In genomic region chr11:115512407-115513183, GRCm38 (mm10) we compare ENCODE assay signal across 8 mouse cellular contexts. TPM values are rescaled to one million over a fixed set of nuclear protein-coding genes. Genes with fewer than 3 reads are reported as not detected.
DNase-seq lines count a peak whose midpoint lies in the region; ATAC-seq and TF ChIP-seq lines count a peak whose summit lies in the region.

No protein-coding gene starts in this region.

- H3K36me3 ChIP-seq in embryonic facial prominence, embryonic 13.5 days: no peaks in the 10 kb centered on the region
- peaks cover 13% of the 10 kb centered on the region for H3K36me3 ChIP-seq in hindbrain, embryonic 10.5 days
- 0 out of 2 replicates have a peak, but pooled peaks cover 6% of the 10 kb centered on the region for H3K36me3 ChIP-seq in lung, embryonic 14.5 days (ENCODE audit: insufficient read depth)
- H3K36me3 ChIP-seq in neural tube, embryonic 15.5 days: no peaks in the 10 kb centered on the region

- H3K4me1 ChIP-seq in embryonic facial prominence, embryonic 13.5 days: peaks cover 41% of the 10 kb centered on the region
- H3K4me1 ChIP-seq in hindbrain, embryonic 10.5 days (replicated peaks): peaks cover 55% of the 10 kb centered on the region
- H3K4me1 ChIP-seq in lung, embryonic 14.5 days (ENCODE audit: insufficient read depth): peaks cover 28% of the 10 kb centered on the region
- H3K4me1 ChIP-seq in neural tube, embryonic 15.5 days: peaks cover 45% of the 10 kb centered on the region

- ATAC-seq in embryonic facial prominence, embryonic 13.5 days (ENCODE audit: insufficient number of reproducible peaks, insufficient read depth, low FRiP score, low TSS enrichment, low read depth): no peak
- no peak for ATAC-seq in lung, embryonic 14.5 days (ENCODE audit: insufficient read depth)
- ATAC-seq in neural tube, embryonic 15.5 days (ENCODE audit: low FRiP score): no peak

- peak overlapping the region; percentile 94 for H3K4me2 ChIP-seq in embryonic facial prominence, embryonic 13.5 days
- H3K4me2 ChIP-seq in lung, embryonic 14.5 days: peak overlapping the region; percentile 85
- H3K4me2 ChIP-seq in neural tube, embryonic 15.5 days: peak overlapping the region; percentile 68

- peak; percentile 39 for DNase-seq in gastrocnemius, adult 2 months
- no peak for DNase-seq in gastrocnemius, postnatal 4 days (ENCODE audit: low spot score in 2 of 2)
- DNase-seq in hindbrain, embryonic 10.5 days (ENCODE audit: low spot score): peak; percentile 21
- DNase-seq in lung, embryonic 14.5 days: peak; percentile 47
- no peak for DNase-seq in adrenal gland, adult 18-20 months (ENCODE audit: low spot score in 2 of 2)
- no peak for DNase-seq in urinary bladder, postnatal 14 days (ENCODE audit: low spot score)

- H3K9me3 ChIP-seq in embryonic facial prominence, embryonic 13.5 days: no peaks in the 10 kb centered on the region
- no peaks in the 10 kb centered on the region for H3K9me3 ChIP-seq in hindbrain, embryonic 10.5 days
- no peaks in the 10 kb centered on the region for H3K9me3 ChIP-seq in lung, embryonic 14.5 days (ENCODE audit: low read depth, low read length)
- no peaks in the 10 kb centered on the region for H3K9me3 ChIP-seq in neural tube, embryonic 15.5 days (replicated peaks)

- peak overlapping the region; percentile 94 for H3K27ac ChIP-seq in gastrocnemius, adult 2 months
- H3K27ac ChIP-seq in embryonic facial prominence, embryonic 13.5 days: peak overlapping the region; percentile 85; the same call in 1 of the 2 replicates
- peak overlapping the region; percentile 99 for H3K27ac ChIP-seq in hindbrain, embryonic 10.5 days
- H3K27ac ChIP-seq in lung, embryonic 14.5 days (ENCODE audit: low read depth): peak overlapping the region; percentile 91
- H3K27ac ChIP-seq in neural tube, embryonic 15.5 days (replicated peaks): peak overlapping the region; percentile 88

- WGBS in embryonic facial prominence, embryonic 13.5 days: 23% methylated on average over 8 of the region's 8 CpGs
- WGBS in hindbrain, embryonic 10.5 days: 40% methylated on average over 8 of the region's 8 CpGs
- WGBS in lung, embryonic 14.5 days: 19% methylated on average over 8 of the region's 8 CpGs
- WGBS in neural tube, embryonic 15.5 days: 8% methylated on average over 8 of the region's 8 CpGs

- H3K4me3 ChIP-seq in gastrocnemius, adult 2 months: peak overlapping the region; percentile 84
- H3K4me3 ChIP-seq in embryonic facial prominence, embryonic 13.5 days: peak overlapping the region; percentile 95
- peak overlapping the region; percentile 100 for H3K4me3 ChIP-seq in hindbrain, embryonic 10.5 days
- peak overlapping the region; percentile 100 for H3K4me3 ChIP-seq in lung, embryonic 14.5 days (ENCODE audit: low read depth, low read length)
- H3K4me3 ChIP-seq in neural tube, embryonic 15.5 days (replicated peaks): peak overlapping the region; percentile 75

- no peaks in the 10 kb centered on the region for H3K27me3 ChIP-seq in embryonic facial prominence, embryonic 13.5 days
- no peaks in the 10 kb centered on the region for H3K27me3 ChIP-seq in hindbrain, embryonic 10.5 days (ENCODE audit: insufficient read depth, poor library complexity, severe bottlenecking)
- no peaks in the 10 kb centered on the region for H3K27me3 ChIP-seq in lung, embryonic 14.5 days (ENCODE audit: insufficient read depth, low read length)
- H3K27me3 ChIP-seq in neural tube, embryonic 15.5 days (replicated peaks): no peaks in the 10 kb centered on the region

- no peak for TF ChIP-seq CTCF in gastrocnemius, adult 2 months (IDR thresholded peaks at IDR 0.05)
- no peak for TF ChIP-seq CTCF in lung, embryonic 14.5 days (IDR thresholded peaks at IDR 0.05; ENCODE audit: low read depth)

- intact Hi-C loops in gastrocnemius, adult 2 months (cut with DNase I): loop anchor here (2.0 kb wide), 1 partner anchor 22 kb away; the partner anchor contains the start of gene Nt5c

- H3K9ac ChIP-seq in embryonic facial prominence, embryonic 13.5 days: peak overlapping the region; percentile 98
- peak overlapping the region; percentile 97 for H3K9ac ChIP-seq in lung, embryonic 14.5 days
- peak overlapping the region; percentile 99 for H3K9ac ChIP-seq in neural tube, embryonic 15.5 days (replicated peaks)

RNA-seq across cellular contexts. Expression of gene Jpt1, which starts 1.6 kb away (rescaled TPM):
- 10 to 100 TPM; 38.4 to 40.9 TPM for total RNA-seq in gastrocnemius, adult 2 months (2021)
- 100 to 1,000 TPM; 251 to 285 TPM for total RNA-seq in gastrocnemius, postnatal 4 days (2021)
- 566 and 584 TPM in 2 replicates for polyA plus RNA-seq in embryonic facial prominence, embryonic 13.5 days (2015; fragmentation: Nextera tagmentation; extraction: Ambion mirVana)
- 778 and 995 TPM in 2 replicates for polyA plus RNA-seq in hindbrain, embryonic 10.5 days (2016; fragmentation: Nextera tagmentation; extraction: Ambion mirVana)
- polyA plus RNA-seq in lung, embryonic 14.5 days (2014; fragmentation: Nextera tagmentation; extraction: Ambion mirVana): 518 and 521 TPM in 2 replicates
- 1,012 and 1,180 TPM in 2 replicates for polyA plus RNA-seq in neural tube, embryonic 15.5 days (2015; fragmentation: Nextera tagmentation; extraction: Ambion mirVana)
- 10 to 100 TPM; 81.3 to 86.5 TPM for total RNA-seq in adrenal gland, adult 18-20 months (2021)

RNA-seq across cellular contexts. Expression of gene Nt5c, which starts 20.9 kb away (rescaled TPM):
- total RNA-seq in gastrocnemius, adult 2 months (2021): 1 to 10 TPM; 5.8 to 7.7 TPM
- 10 to 100 TPM; 20.1 to 23.0 TPM for total RNA-seq in gastrocnemius, postnatal 4 days (2021)
- polyA plus RNA-seq in embryonic facial prominence, embryonic 13.5 days (2015; fragmentation: Nextera tagmentation; extraction: Ambion mirVana): 77.2 and 85.3 TPM in 2 replicates
- 93.3 and 98.0 TPM in 2 replicates for polyA plus RNA-seq in hindbrain, embryonic 10.5 days (2016; fragmentation: Nextera tagmentation; extraction: Ambion mirVana)
- 76.0 and 79.4 TPM in 2 replicates for polyA plus RNA-seq in lung, embryonic 14.5 days (2014; fragmentation: Nextera tagmentation; extraction: Ambion mirVana)
- 95.5 and 96.2 TPM in 2 replicates for polyA plus RNA-seq in neural tube, embryonic 15.5 days (2015; fragmentation: Nextera tagmentation; extraction: Ambion mirVana)
- total RNA-seq in adrenal gland, adult 18-20 months (2021): 100 to 1,000 TPM in 1 of 2 experiments, 10 to 100 TPM in 1; 68.7 to 154 TPM

RNA-seq across cellular contexts. Expression of gene Sumo2, which starts 23.5 kb away (rescaled TPM):
- 100 to 1,000 TPM; 138 to 164 TPM for total RNA-seq in gastrocnemius, adult 2 months (2021)
- 100 to 1,000 TPM; 230 to 244 TPM for total RNA-seq in gastrocnemius, postnatal 4 days (2021)
- 1,193 and 1,231 TPM in 2 replicates for polyA plus RNA-seq in embryonic facial prominence, embryonic 13.5 days (2015; fragmentation: Nextera tagmentation; extraction: Ambion mirVana)
- 1,372 and 1,467 TPM in 2 replicates for polyA plus RNA-seq in hindbrain, embryonic 10.5 days (2016; fragmentation: Nextera tagmentation; extraction: Ambion mirVana)
- 1,096 and 1,118 TPM in 2 replicates for polyA plus RNA-seq in lung, embryonic 14.5 days (2014; fragmentation: Nextera tagmentation; extraction: Ambion mirVana)
- 882 and 892 TPM in 2 replicates for polyA plus RNA-seq in neural tube, embryonic 15.5 days (2015; fragmentation: Nextera tagmentation; extraction: Ambion mirVana)
- total RNA-seq in adrenal gland, adult 18-20 months (2021): 100 to 1,000 TPM; 219 to 240 TPM

RNA-seq across cellular contexts. Expression of gene Armc7, which starts 37.1 kb away (rescaled TPM):
- total RNA-seq in gastrocnemius, adult 2 months (2021): under 1 TPM; 0.95 to 0.99 TPM
- total RNA-seq in gastrocnemius, postnatal 4 days (2021): 1 to 10 TPM; 2.1 to 3.4 TPM
- polyA plus RNA-seq in embryonic facial prominence, embryonic 13.5 days (2015; fragmentation: Nextera tagmentation; extraction: Ambion mirVana): 11.6 and 11.9 TPM in 2 replicates
- 8.1 and 10.8 TPM in 2 replicates for polyA plus RNA-seq in hindbrain, embryonic 10.5 days (2016; fragmentation: Nextera tagmentation; extraction: Ambion mirVana)
- 5.7 and 8.0 TPM in 2 replicates for polyA plus RNA-seq in lung, embryonic 14.5 days (2014; fragmentation: Nextera tagmentation; extraction: Ambion mirVana)
- polyA plus RNA-seq in neural tube, embryonic 15.5 days (2015; fragmentation: Nextera tagmentation; extraction: Ambion mirVana): 16.2 and 17.8 TPM in 2 replicates
- total RNA-seq in adrenal gland, adult 18-20 months (2021): 10 to 100 TPM in 1 of 2 experiments, 1 to 10 TPM in 1; 7.9 to 11.1 TPM

RNA-seq across cellular contexts. Expression of gene Slc16a5, which starts 50.3 kb away (rescaled TPM):
- not detected for total RNA-seq in gastrocnemius, adult 2 months (2021)
- not detected for total RNA-seq in gastrocnemius, postnatal 4 days (2021)
- 0.17 and 0.44 TPM in 2 replicates for polyA plus RNA-seq in embryonic facial prominence, embryonic 13.5 days (2015; fragmentation: Nextera tagmentation; extraction: Ambion mirVana)
- polyA plus RNA-seq in hindbrain, embryonic 10.5 days (2016; fragmentation: Nextera tagmentation; extraction: Ambion mirVana): not detected in 2 replicates
- polyA plus RNA-seq in lung, embryonic 14.5 days (2014; fragmentation: Nextera tagmentation; extraction: Ambion mirVana): 0.28 and 0.64 TPM in 2 replicates
- polyA plus RNA-seq in neural tube, embryonic 15.5 days (2015; fragmentation: Nextera tagmentation; extraction: Ambion mirVana): 0.44 and 7.2 TPM in 2 replicates
- total RNA-seq in adrenal gland, adult 18-20 months (2021): not detected

Comparison
In these comparisons a context has a peak if more than half of its experiments do, and no peak if none do; other contexts are left out.
1. DNase-seq: peak in gastrocnemius, adult 2 months (single experiment), hindbrain, embryonic 10.5 days (single experiment) and lung, embryonic 14.5 days (single experiment); none in gastrocnemius, postnatal 4 days (0 of 2), adrenal gland, adult 18-20 months (0 of 2) and urinary bladder, postnatal 14 days (single experiment).
2. Peak in every context shown above with its lines, with median percentiles within 50 percentile points of each other: H3K27ac ChIP-seq, H3K4me3 ChIP-seq, H3K4me2 ChIP-seq and H3K9ac ChIP-seq.